Mouse (Mus musculus): ENCODE results near the gene Cpm. TPM values are rescaled to one million over a fixed set of nuclear protein-coding genes. Genes with fewer than 3 reads are reported as not detected.
A peak's percentile ranks its signal among the peaks of the same experiment; 100 is the strongest.

Gene Cpm
- polyA plus RNA-seq, 1 experiment from 2014 or later: 83.7 TPM

DNA sequence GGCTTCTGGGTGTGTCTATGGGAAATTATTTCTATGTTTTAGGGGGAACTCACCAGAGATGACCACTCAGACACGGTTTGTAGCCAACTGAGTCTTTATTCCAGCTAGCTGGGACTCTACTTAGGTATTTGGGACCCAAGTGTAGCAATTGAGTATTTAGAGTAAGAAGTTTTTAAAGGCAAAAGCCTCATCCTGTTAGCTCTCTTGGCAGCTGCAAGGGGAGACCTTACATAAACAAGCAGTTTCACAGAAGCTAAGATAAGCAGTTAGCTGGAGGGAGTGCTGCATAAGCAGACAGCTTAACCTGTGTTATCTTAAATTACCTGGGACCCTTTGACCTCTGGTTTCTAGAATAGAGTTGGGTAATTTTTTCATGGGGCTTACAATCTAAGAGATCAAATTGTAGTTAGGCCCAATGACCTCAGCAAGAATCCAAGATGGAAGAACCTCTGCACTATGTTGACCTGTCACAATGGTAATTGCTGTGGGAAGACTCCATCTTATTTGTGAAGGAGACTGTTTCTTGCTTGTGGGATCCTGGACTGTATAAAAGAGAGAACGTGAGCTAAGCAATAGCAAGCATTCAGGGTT is 18.4 kb upstream of the Cpm start:
- no peak overlapping the region for H3K4me2 ChIP-seq (ENCODE audit: low read depth, low read length)
- H3K27me3 ChIP-seq (ENCODE audit: control insufficient read depth, insufficient read depth, low read depth, low read length): no peaks in the 10 kb centered on the region
- H3K4me1 ChIP-seq (replicated peaks; ENCODE audit: control insufficient read depth, insufficient read depth, low read length): peaks cover 5% of the 10 kb centered on the region; the same call in 1 of the 2 replicates
- 83% methylated on average over 2 of the region's 2 CpGs for WGBS
- H3K9me3 ChIP-seq (ENCODE audit: control insufficient read depth, low read length): no peaks in the 10 kb centered on the region
- no peak overlapping the region for H3K27ac ChIP-seq (ENCODE audit: low read length)
- no peaks in the 10 kb centered on the region for H3K36me3 ChIP-seq (ENCODE audit: control insufficient read depth, insufficient read depth, low read length)
- H3K4me3 ChIP-seq (ENCODE audit: low read length): no peak overlapping the region
- ATAC-seq (ENCODE audit: low read depth): no peak
- no peak overlapping the region for H3K9ac ChIP-seq (ENCODE audit: low read length)

- no peak overlapping the region for H3K9ac ChIP-seq (ENCODE audit: low read length)
- no peaks in the 10 kb centered on the region for H3K36me3 ChIP-seq (ENCODE audit: control insufficient read depth, insufficient read depth, low read length)
- 91% methylated on average over 2 of the region's 2 CpGs for WGBS
- no peak for ATAC-seq (ENCODE audit: low read depth)
- H3K27ac ChIP-seq (ENCODE audit: low read length): no peak overlapping the region
- no peak overlapping the region for H3K4me2 ChIP-seq (ENCODE audit: low read depth, low read length)
- peaks cover 5% of the 10 kb centered on the region; the same call in 1 of the 2 replicates for H3K4me1 ChIP-seq (replicated peaks; ENCODE audit: control insufficient read depth, insufficient read depth, low read length)
- H3K4me3 ChIP-seq (ENCODE audit: low read length): no peak overlapping the region
- no peaks in the 10 kb centered on the region for H3K9me3 ChIP-seq (ENCODE audit: control insufficient read depth, low read length)
- H3K27me3 ChIP-seq (ENCODE audit: control insufficient read depth, insufficient read depth, low read depth, low read length): no peaks in the 10 kb centered on the region
Measured at GRCm38 (mm10) chr10:117611503-117611902, 17.8 kb upstream of the Cpm start.

- no peak overlapping the region for H3K27ac ChIP-seq (ENCODE audit: low read length)
- H3K4me1 ChIP-seq (replicated peaks; ENCODE audit: control insufficient read depth, insufficient read depth, low read length): peaks cover 5% of the 10 kb centered on the region; the same call in 1 of the 2 replicates
- WGBS: 75% methylated on average over 2 of the region's 2 CpGs
- no peaks in the 10 kb centered on the region for H3K36me3 ChIP-seq (ENCODE audit: control insufficient read depth, insufficient read depth, low read length)
- H3K9me3 ChIP-seq (ENCODE audit: control insufficient read depth, low read length): no peaks in the 10 kb centered on the region
- H3K4me2 ChIP-seq (ENCODE audit: low read depth, low read length): no peak overlapping the region
- H3K27me3 ChIP-seq (ENCODE audit: control insufficient read depth, insufficient read depth, low read depth, low read length): no peaks in the 10 kb centered on the region
- ATAC-seq (ENCODE audit: low read depth): no peak
- H3K4me3 ChIP-seq (ENCODE audit: low read length): no peak overlapping the region
- H3K9ac ChIP-seq (ENCODE audit: low read length): no peak overlapping the region
Measured at GRCm38 (mm10) chr10:117611976-117612375, 17.3 kb upstream of the Cpm start.

GRCm38 (mm10) chr10:117612621-117613584 is 16.4 kb upstream of the Cpm start:
- no peak overlapping the region for H3K9ac ChIP-seq (ENCODE audit: low read length)
- H3K36me3 ChIP-seq (ENCODE audit: control insufficient read depth, insufficient read depth, low read length): no peaks in the 10 kb centered on the region
- no peaks in the 10 kb centered on the region for H3K27me3 ChIP-seq (ENCODE audit: control insufficient read depth, insufficient read depth, low read depth, low read length)
- H3K9me3 ChIP-seq (ENCODE audit: control insufficient read depth, low read length): no peaks in the 10 kb centered on the region
- no peak overlapping the region for H3K27ac ChIP-seq (ENCODE audit: low read length)
- H3K4me1 ChIP-seq (replicated peaks; ENCODE audit: control insufficient read depth, insufficient read depth, low read length): peaks cover 5% of the 10 kb centered on the region; the same call in 1 of the 2 replicates
- WGBS: 62% methylated on average over 8 of the region's 8 CpGs
- H3K4me3 ChIP-seq (ENCODE audit: low read length): no peak overlapping the region
- H3K4me2 ChIP-seq (ENCODE audit: low read depth, low read length): no peak overlapping the region
- ATAC-seq (ENCODE audit: low read depth): no peak

GRCm38 (mm10) chr10:117613960-117614359 is 15.3 kb upstream of the Cpm start:
- ATAC-seq (ENCODE audit: low read depth): 0 out of 2 replicates have a peak, but pooled peaks have one; percentile 7

DNA sequence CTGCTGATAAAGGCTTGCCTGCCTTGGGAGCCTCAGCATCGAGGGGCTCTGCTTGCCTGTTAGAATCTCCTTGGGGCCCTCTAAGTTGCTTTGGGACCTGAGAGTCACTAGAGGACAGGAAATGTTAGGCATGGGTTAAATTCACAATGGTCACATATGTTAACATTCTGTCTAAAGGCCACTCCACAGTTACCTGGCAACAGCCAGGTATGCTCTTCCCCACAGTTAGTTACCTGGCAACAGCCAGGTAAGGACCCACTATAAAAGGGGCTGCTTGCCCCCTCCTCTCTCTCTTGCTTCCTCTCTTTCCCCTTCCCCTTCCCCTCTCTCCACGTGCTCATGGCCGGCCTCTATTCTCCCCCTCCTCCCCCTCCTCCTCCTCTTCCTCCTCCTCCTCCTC is 14.9 kb upstream of the Cpm start:
- ATAC-seq (ENCODE audit: low read depth): peak; percentile 73; the same call in 1 of the 2 replicates

More at GRCm38 (mm10) chr10:117613960-117614359, 15.3 kb upstream of the Cpm start:
- 44% methylated on average over 6 of the region's 6 CpGs for WGBS
- Histone ChIP-seq H3K4me2 (ENCODE audit: low read depth, low read length) (no peak overlapping the region), H3K4me3 (ENCODE audit: low read length) (no peak overlapping the region), H3K9me3 (ENCODE audit: control insufficient read depth, low read length) (no peaks in the 10 kb centered on the region), H3K4me1 (replicated peaks; ENCODE audit: control insufficient read depth, insufficient read depth, low read length) (peaks cover 5% of the 10 kb centered on the region; the same call in 1 of the 2 replicates), H3K27me3 (ENCODE audit: control insufficient read depth, insufficient read depth, low read depth, low read length) (no peaks in the 10 kb centered on the region), H3K27ac (ENCODE audit: low read length) (no peak overlapping the region), H3K36me3 (ENCODE audit: control insufficient read depth, insufficient read depth, low read length) (no peaks in the 10 kb centered on the region), H3K9ac (ENCODE audit: low read length) (no peak overlapping the region)

DNA sequence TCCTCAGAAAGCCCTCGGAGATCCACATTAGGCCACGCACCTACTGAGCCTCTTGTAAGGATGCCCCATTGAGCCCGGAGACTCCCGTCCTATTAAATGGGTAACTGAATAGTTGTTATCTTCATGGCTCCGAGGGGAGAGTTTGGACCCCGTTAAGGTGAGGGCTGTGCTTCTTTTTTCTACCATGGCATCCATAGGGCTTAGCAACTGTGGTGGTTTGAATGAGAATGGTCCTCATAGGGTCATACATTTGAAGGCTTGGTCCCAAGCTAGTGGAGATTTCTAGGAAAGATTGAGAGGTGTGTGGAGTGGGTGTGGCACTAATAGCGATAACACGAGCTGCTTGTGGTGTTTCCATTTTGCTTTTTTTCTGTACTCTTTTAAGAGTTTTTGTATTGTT is 14.1 kb upstream of the Cpm start:
- ATAC-seq (ENCODE audit: low read depth): no peak
- Histone ChIP-seq H3K27ac (ENCODE audit: low read length) (no peak overlapping the region), H3K9ac (ENCODE audit: low read length) (no peak overlapping the region), H3K4me2 (ENCODE audit: low read depth, low read length) (no peak overlapping the region), H3K4me3 (ENCODE audit: low read length) (no peak overlapping the region), H3K36me3 (ENCODE audit: control insufficient read depth, insufficient read depth, low read length) (no peaks in the 10 kb centered on the region), H3K9me3 (ENCODE audit: control insufficient read depth, low read length) (no peaks in the 10 kb centered on the region), H3K27me3 (ENCODE audit: control insufficient read depth, insufficient read depth, low read depth, low read length) (no peaks in the 10 kb centered on the region), H3K4me1 (replicated peaks; ENCODE audit: control insufficient read depth, insufficient read depth, low read length) (peaks cover 5% of the 10 kb centered on the region; the same call in 1 of the 2 replicates)
- 93% methylated on average over 8 of the region's 8 CpGs for WGBS

More for the DNA sequence above, 14.9 kb upstream of the Cpm start:
- Histone ChIP-seq H3K27me3 (ENCODE audit: control insufficient read depth, insufficient read depth, low read depth, low read length) (no peaks in the 10 kb centered on the region), H3K4me2 (ENCODE audit: low read depth, low read length) (no peak overlapping the region), H3K27ac (ENCODE audit: low read length) (no peak overlapping the region), H3K4me1 (replicated peaks; ENCODE audit: control insufficient read depth, insufficient read depth, low read length) (peaks cover 5% of the 10 kb centered on the region; the same call in 1 of the 2 replicates), H3K9ac (ENCODE audit: low read length) (no peak overlapping the region), H3K9me3 (ENCODE audit: control insufficient read depth, low read length) (no peaks in the 10 kb centered on the region), H3K36me3 (ENCODE audit: control insufficient read depth, insufficient read depth, low read length) (no peaks in the 10 kb centered on the region), H3K4me3 (ENCODE audit: low read length) (no peak overlapping the region)
- WGBS: 40% methylated on average over 3 of the region's 3 CpGs

DNA sequence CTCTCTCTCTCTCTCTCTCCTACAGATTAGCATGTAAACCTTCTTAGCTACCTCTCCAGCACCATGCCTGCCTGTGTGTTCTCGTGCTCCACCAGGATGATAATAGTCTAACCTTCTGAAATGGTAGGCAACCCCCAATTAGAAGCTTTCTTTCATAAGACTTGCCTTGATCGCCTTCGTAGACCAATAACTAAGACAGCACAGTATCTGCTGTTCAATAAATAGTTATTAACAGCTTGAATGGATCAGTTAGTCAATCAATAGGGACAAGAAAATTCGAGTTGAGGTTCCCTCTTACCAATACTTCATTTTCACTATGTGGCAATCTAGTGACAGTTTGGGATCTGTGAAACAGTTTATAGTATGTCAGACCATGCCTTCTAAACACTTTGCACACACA is 13.6 kb upstream of the Cpm start:
- Histone ChIP-seq H3K9me3 (ENCODE audit: control insufficient read depth, low read length) (no peaks in the 10 kb centered on the region), H3K27ac (ENCODE audit: low read length) (no peak overlapping the region), H3K27me3 (ENCODE audit: control insufficient read depth, insufficient read depth, low read depth, low read length) (no peaks in the 10 kb centered on the region), H3K36me3 (ENCODE audit: control insufficient read depth, insufficient read depth, low read length) (no peaks in the 10 kb centered on the region), H3K9ac (ENCODE audit: low read length) (no peak overlapping the region), H3K4me3 (ENCODE audit: low read length) (no peak overlapping the region), H3K4me2 (ENCODE audit: low read depth, low read length) (no peak overlapping the region), H3K4me1 (replicated peaks; ENCODE audit: control insufficient read depth, insufficient read depth, low read length) (peaks cover 5% of the 10 kb centered on the region; the same call in 1 of the 2 replicates)
- ATAC-seq (ENCODE audit: low read depth): no peak
- 74% methylated on average over 4 of the region's 4 CpGs for WGBS

- WGBS: 86% methylated on average over 6 of the region's 6 CpGs
Measured at GRCm38 (mm10) chr10:117616191-117616680, 13.1 kb upstream of the Cpm start.

More at GRCm38 (mm10) chr10:117616191-117616680, 13.1 kb upstream of the Cpm start:
- no peak for ATAC-seq (ENCODE audit: low read depth)
- H3K4me2 ChIP-seq (ENCODE audit: low read depth, low read length): no peak overlapping the region
- H3K9me3 ChIP-seq (ENCODE audit: control insufficient read depth, low read length): no peaks in the 10 kb centered on the region
- no peak overlapping the region for H3K27ac ChIP-seq (ENCODE audit: low read length)
- no peak overlapping the region for H3K9ac ChIP-seq (ENCODE audit: low read length)
- H3K27me3 ChIP-seq (ENCODE audit: control insufficient read depth, insufficient read depth, low read depth, low read length): no peaks in the 10 kb centered on the region
- no peak overlapping the region for H3K4me3 ChIP-seq (ENCODE audit: low read length)
- peaks cover 5% of the 10 kb centered on the region; the same call in 1 of the 2 replicates for H3K4me1 ChIP-seq (replicated peaks; ENCODE audit: control insufficient read depth, insufficient read depth, low read length)
- no peaks in the 10 kb centered on the region for H3K36me3 ChIP-seq (ENCODE audit: control insufficient read depth, insufficient read depth, low read length)

Data from lung, embryonic 16.5 days (tissue).